Mouse (Mus musculus): ENCODE measurements around the gene Ppp1cc. TPM values are rescaled to one million over a fixed set of nuclear protein-coding genes. Genes with fewer than 3 reads are reported as not detected.
A peak's percentile ranks its signal among the peaks of the same experiment; 100 is the strongest.

Ppp1cc gene
- polyA plus RNA-seq, 1 experiment, result 58.9 TPM

DNA sequence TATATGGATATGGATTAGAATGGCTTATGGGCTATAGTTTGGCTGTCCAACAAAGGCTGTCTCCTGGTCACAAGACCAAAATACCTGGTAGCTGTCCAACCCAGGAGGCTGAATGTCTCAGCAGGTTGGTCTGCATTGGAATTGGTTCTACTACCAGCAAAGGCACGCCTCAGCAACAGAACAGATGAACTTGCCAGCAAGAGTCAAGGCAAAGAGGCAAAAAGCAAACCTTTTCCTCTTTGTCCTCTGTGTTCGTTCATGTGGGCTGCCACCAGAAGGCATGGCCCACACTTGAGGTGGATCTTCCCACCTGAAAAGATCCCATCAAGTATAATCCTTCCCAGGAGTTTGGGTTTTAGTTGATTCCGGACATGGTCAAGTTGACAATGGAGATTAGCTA is 17.4 kb upstream of the Ppp1cc start, which contains the start of gene Ccdc63:
Gene Ccdc63 (minus strand): TSS at position 101 of the 400 bp plus-strand sequence.
- no peak within 1 kb of the TSS for H3K4me3 ChIP-seq (ENCODE audit: low read depth, low read length)
- H3K4me1 ChIP-seq (ENCODE audit: control insufficient read depth, insufficient read depth, insufficient read length, low read length), result peaks cover 16% of the 10 kb centered on the region; the same call in 1 of the 2 replicates
- H3K36me3 ChIP-seq (ENCODE audit: control insufficient read depth, insufficient read depth, low read length), result no peaks in the 10 kb centered on the region
- no peaks in the 10 kb centered on the region for H3K27me3 ChIP-seq (ENCODE audit: control insufficient read depth, insufficient read depth, low read length)
- TF ChIP-seq POLR2A (IDR thresholded peaks at IDR 0.05; ENCODE audit: low read depth, low read length), result no peak
- TF ChIP-seq CTCF (IDR thresholded peaks at IDR 0.05; ENCODE audit: extremely low read depth, insufficient read length, insufficient replicate concordance, low read depth, low read length), result no peak
- no peak within 1 kb of the TSS for H3K27ac ChIP-seq (ENCODE audit: insufficient read depth, low read depth, low read length)
- 89% methylated on average over 3 of the region's 3 CpGs for WGBS

DNA sequence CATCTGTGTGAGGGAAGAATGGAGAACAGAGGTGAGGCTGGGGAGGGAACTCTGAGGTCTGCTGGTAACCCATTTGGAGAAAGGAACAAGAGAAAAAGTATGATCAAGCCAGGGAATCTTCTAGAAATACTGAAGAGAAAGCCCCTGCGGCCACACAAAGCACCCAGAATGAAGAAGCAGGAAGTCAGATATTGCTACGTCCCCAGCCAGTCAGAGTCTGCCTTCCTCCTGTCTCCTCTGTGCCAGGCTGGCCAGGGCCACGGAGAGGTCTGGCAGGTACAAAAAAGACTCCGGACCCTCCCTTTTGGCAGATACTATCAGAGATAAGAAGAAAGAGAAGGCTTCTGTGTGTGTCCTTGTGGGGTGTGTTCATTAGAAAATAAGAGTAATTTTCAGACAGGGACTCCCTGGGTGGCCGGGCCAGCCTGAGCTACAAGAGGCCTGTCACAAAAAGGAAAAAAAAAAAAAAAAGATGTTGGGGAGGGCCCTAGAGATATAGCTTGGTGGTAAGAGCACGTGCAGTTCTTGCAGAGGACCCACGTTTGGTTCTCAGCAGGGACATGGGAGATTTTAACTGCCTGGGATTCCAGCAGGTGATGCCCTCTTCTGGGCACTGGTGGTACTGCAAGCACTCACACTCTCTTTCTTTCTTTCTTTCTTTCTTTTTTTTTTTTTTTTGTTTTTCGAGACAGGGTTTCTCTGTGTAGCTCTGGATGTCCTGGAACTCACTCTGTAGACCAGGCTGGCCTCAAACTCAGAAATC is 15.7 kb upstream of the Ppp1cc start:
- Histone ChIP-seq H3K27ac (ENCODE audit: insufficient read depth, low read depth, low read length) (no peak overlapping the region), H3K36me3 (ENCODE audit: control insufficient read depth, insufficient read depth, low read length) (no peaks in the 10 kb centered on the region), H3K4me3 (ENCODE audit: low read depth, low read length) (no peak overlapping the region), H3K4me1 (ENCODE audit: control insufficient read depth, insufficient read depth, insufficient read length, low read length) (peaks cover 9% of the 10 kb centered on the region; the same call in 1 of the 2 replicates), H3K27me3 (ENCODE audit: control insufficient read depth, insufficient read depth, low read length) (no peaks in the 10 kb centered on the region)
- 51% methylated on average over 8 of the region's 8 CpGs for WGBS
- TF ChIP-seq POLR2A (IDR thresholded peaks at IDR 0.05; ENCODE audit: low read depth, low read length) (no peak), CTCF (IDR thresholded peaks at IDR 0.05; ENCODE audit: extremely low read depth, insufficient read length, insufficient replicate concordance, low read depth, low read length) (peak; percentile 66; the same call in 1 of the 2 replicates)

GRCm38 (mm10) chr5:122143543-122143942 is 14.5 kb upstream of the Ppp1cc start:
- no peaks in the 10 kb centered on the region for H3K36me3 ChIP-seq (ENCODE audit: control insufficient read depth, insufficient read depth, low read length)
- WGBS, result 87% methylated on average over 15 of the region's 15 CpGs
- H3K27me3 ChIP-seq (ENCODE audit: control insufficient read depth, insufficient read depth, low read length), result no peaks in the 10 kb centered on the region
- no peak overlapping the region for H3K27ac ChIP-seq (ENCODE audit: insufficient read depth, low read depth, low read length)
- no peak overlapping the region for H3K4me3 ChIP-seq (ENCODE audit: low read depth, low read length)
- 0 out of 2 replicates have a peak, but pooled peaks cover 3% of the 10 kb centered on the region for H3K4me1 ChIP-seq (ENCODE audit: control insufficient read depth, insufficient read depth, insufficient read length, low read length)
- TF ChIP-seq CTCF (IDR thresholded peaks at IDR 0.05; ENCODE audit: extremely low read depth, insufficient read length, insufficient replicate concordance, low read depth, low read length), result no peak
- no peak for TF ChIP-seq POLR2A (IDR thresholded peaks at IDR 0.05; ENCODE audit: low read depth, low read length)

GRCm38 (mm10) chr5:122144825-122145224 is 13.3 kb upstream of the Ppp1cc start:
- 0 out of 2 replicates have a peak, but pooled peaks cover 3% of the 10 kb centered on the region for H3K4me1 ChIP-seq (ENCODE audit: control insufficient read depth, insufficient read depth, insufficient read length, low read length)
- H3K36me3 ChIP-seq (ENCODE audit: control insufficient read depth, insufficient read depth, low read length), result no peaks in the 10 kb centered on the region
- H3K4me3 ChIP-seq (ENCODE audit: low read depth, low read length), result no peak overlapping the region
- H3K27ac ChIP-seq (ENCODE audit: insufficient read depth, low read depth, low read length), result peak overlapping the region; percentile 73
- TF ChIP-seq CTCF (IDR thresholded peaks at IDR 0.05; ENCODE audit: extremely low read depth, insufficient read length, insufficient replicate concordance, low read depth, low read length) (no peak), POLR2A (IDR thresholded peaks at IDR 0.05; ENCODE audit: low read depth, low read length) (no peak)
- 83% methylated on average over 4 of the region's 4 CpGs for WGBS
- no peaks in the 10 kb centered on the region for H3K27me3 ChIP-seq (ENCODE audit: control insufficient read depth, insufficient read depth, low read length)

DNA sequence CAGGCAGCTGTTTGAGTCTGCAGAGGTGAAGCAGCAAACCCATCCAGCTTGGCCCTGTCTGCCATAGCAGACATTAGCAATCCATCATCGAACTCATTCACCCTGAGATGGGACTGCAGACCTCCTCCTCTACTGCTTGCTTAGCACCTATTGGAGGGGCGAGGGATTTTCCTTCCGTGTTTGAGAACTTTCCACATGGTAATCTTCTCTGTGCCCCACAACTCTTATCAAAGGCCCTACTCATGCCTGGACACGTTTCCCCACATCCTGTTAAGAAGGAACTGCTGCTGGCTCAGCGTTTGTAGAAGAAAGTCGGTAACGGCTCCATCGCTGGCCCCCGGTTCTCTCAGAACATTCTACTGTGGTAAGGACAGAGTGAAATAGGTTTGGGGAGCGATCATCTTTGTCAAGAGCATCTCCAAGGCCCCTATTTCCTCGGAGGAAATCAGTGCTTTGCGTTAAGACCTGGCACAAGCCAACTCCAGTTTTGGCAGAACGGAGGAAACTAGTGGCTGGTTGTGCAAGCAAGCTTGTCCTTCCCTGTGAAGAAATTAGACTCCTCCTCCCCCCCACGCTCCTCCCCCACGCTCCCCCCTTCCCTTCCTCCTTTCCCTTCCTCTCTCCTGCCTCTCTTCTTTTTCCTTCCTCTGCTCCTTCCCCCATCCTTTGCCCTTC is 12.6 kb upstream of the Ppp1cc start:
- Histone ChIP-seq H3K36me3 (ENCODE audit: control insufficient read depth, insufficient read depth, low read length) (no peaks in the 10 kb centered on the region), H3K27me3 (ENCODE audit: control insufficient read depth, insufficient read depth, low read length) (no peaks in the 10 kb centered on the region), H3K4me3 (ENCODE audit: low read depth, low read length) (peak overlapping the region; percentile 24; the same call in 1 of the 2 replicates), H3K4me1 (ENCODE audit: control insufficient read depth, insufficient read depth, insufficient read length, low read length) (0 out of 2 replicates have a peak, but pooled peaks cover 3% of the 10 kb centered on the region), H3K27ac (ENCODE audit: insufficient read depth, low read depth, low read length) (peak overlapping the region; percentile 73)
- WGBS, result 44% methylated on average over 15 of the region's 15 CpGs
- no peak for TF ChIP-seq CTCF (IDR thresholded peaks at IDR 0.05; ENCODE audit: extremely low read depth, insufficient read length, insufficient replicate concordance, low read depth, low read length)
- TF ChIP-seq POLR2A (IDR thresholded peaks at IDR 0.05; ENCODE audit: low read depth, low read length), result peak; percentile 43; the same call in 1 of the 2 replicates

GRCm38 (mm10) chr5:122146056-122146580 is 12.0 kb upstream of the Ppp1cc start:
- Histone ChIP-seq H3K27me3 (ENCODE audit: control insufficient read depth, insufficient read depth, low read length) (no peaks in the 10 kb centered on the region), H3K27ac (ENCODE audit: insufficient read depth, low read depth, low read length) (peak overlapping the region; percentile 33), H3K36me3 (ENCODE audit: control insufficient read depth, insufficient read depth, low read length) (no peaks in the 10 kb centered on the region), H3K4me3 (ENCODE audit: low read depth, low read length) (no peak overlapping the region), H3K4me1 (ENCODE audit: control insufficient read depth, insufficient read depth, insufficient read length, low read length) (0 out of 2 replicates have a peak, but pooled peaks cover 3% of the 10 kb centered on the region)
- WGBS, result 47% methylated on average over 10 of the region's 10 CpGs
- TF ChIP-seq POLR2A (IDR thresholded peaks at IDR 0.05; ENCODE audit: low read depth, low read length), result no peak; the same call in 1 of the 2 replicates
- no peak for TF ChIP-seq CTCF (IDR thresholded peaks at IDR 0.05; ENCODE audit: extremely low read depth, insufficient read length, insufficient replicate concordance, low read depth, low read length)

Data from small intestine, adult 2 months (tissue).